14 mouse cellular contexts compared by ENCODE assay signal in genomic region chr1:51696471-51696870, GRCm38 (mm10).
DNase-seq lines count a peak whose midpoint lies in the region; ATAC-seq and TF ChIP-seq lines count a peak whose summit lies in the region.
"Had no signal": no experiment of that assay in that cellular context is flagged by ENCODE, and none has a peak within 500 bp of the region (broad histone marks: within the 10 kb centered on the region; RNA-seq: fewer than 3 reads in every experiment).

No protein-coding gene starts in this region.

- no peak for DNase-seq in forebrain, embryonic 10.5 days (ENCODE audit: extremely low spot score, low spot score)
- no peak for DNase-seq in forebrain, embryonic 11.5 days (ENCODE audit: low spot score)
- DNase-seq in liver, adult 2 months (ENCODE audit: extremely low read depth, low read depth, low spot score): peak; percentile 29
- no peak for DNase-seq in liver, embryonic 11.5 days (ENCODE audit: low spot score)
- DNase-seq in midbrain, embryonic 14.5 days: peak; percentile 9
- DNase-seq in ovary, adult 18-20 months (ENCODE audit: low spot score): no peak
- no peak for DNase-seq in left cerebral cortex, postnatal 4 days
- DNase-seq: kidney, adult 11 months; thymus, postnatal 25 days had no signal

- WGBS in forebrain, embryonic 10.5 days: 55% methylated on average over 2 of the region's 2 CpGs
- 58% methylated on average over 2 of the region's 2 CpGs for WGBS in forebrain, embryonic 11.5 days
- WGBS in liver, adult 2 months: 54% methylated on average over 2 of the region's 2 CpGs
- 68% methylated on average over 2 of the region's 2 CpGs for WGBS in liver, embryonic 11.5 days
- WGBS in intestine, embryonic 15.5 days: 52% methylated on average over 2 of the region's 2 CpGs
- 41% methylated on average over 2 of the region's 2 CpGs for WGBS in midbrain, embryonic 14.5 days

- H3K27me3 ChIP-seq in forebrain, embryonic 10.5 days (ENCODE audit: poor library complexity, severe bottlenecking): peaks cover 6% of the 10 kb centered on the region
- H3K27me3 ChIP-seq in forebrain, embryonic 11.5 days (ENCODE audit: control insufficient read depth, insufficient read depth, low read length): no peaks in the 10 kb centered on the region
- H3K27me3 ChIP-seq in liver, adult 2 months (ENCODE audit: control insufficient read depth, insufficient read depth, low read length): no peaks in the 10 kb centered on the region
- no peaks in the 10 kb centered on the region for H3K27me3 ChIP-seq in liver, embryonic 11.5 days (replicated peaks; ENCODE audit: control insufficient read depth, insufficient read depth, low read length)
- H3K27me3 ChIP-seq in intestine, embryonic 15.5 days (replicated peaks): no peaks in the 10 kb centered on the region
- H3K27me3 ChIP-seq in midbrain, embryonic 14.5 days (ENCODE audit: control insufficient read depth, insufficient read depth, low read length): no peaks in the 10 kb centered on the region
- H3K27me3 ChIP-seq: heart, embryonic 12.5 days; neural tube, embryonic 12.5 days had no signal

- no peak overlapping the region for H3K4me2 ChIP-seq in forebrain, embryonic 11.5 days (ENCODE audit: low read depth, low read length, severe bottlenecking)
- H3K4me2 ChIP-seq in liver, embryonic 11.5 days: no peak overlapping the region
- no peak overlapping the region for H3K4me2 ChIP-seq in intestine, embryonic 15.5 days (replicated peaks)
- no peak overlapping the region for H3K4me2 ChIP-seq in midbrain, embryonic 14.5 days (ENCODE audit: low read length)

- no peak overlapping the region for H3K4me3 ChIP-seq in forebrain, embryonic 10.5 days
- no peak overlapping the region for H3K4me3 ChIP-seq in forebrain, embryonic 11.5 days (ENCODE audit: low read depth, low read length)
- H3K4me3 ChIP-seq in liver, adult 2 months (ENCODE audit: insufficient read depth, low read depth, low read length): no peak overlapping the region
- H3K4me3 ChIP-seq in liver, embryonic 11.5 days (ENCODE audit: low read depth, low read length): no peak overlapping the region
- no peak overlapping the region for H3K4me3 ChIP-seq in intestine, embryonic 15.5 days (replicated peaks)
- no peak overlapping the region for H3K4me3 ChIP-seq in midbrain, embryonic 14.5 days (replicated peaks; ENCODE audit: low read depth, low read length)
- H3K4me3 ChIP-seq: neural tube, embryonic 12.5 days had no signal

- H3K9ac ChIP-seq in forebrain, embryonic 11.5 days (ENCODE audit: low read length): no peak overlapping the region
- no peak overlapping the region for H3K9ac ChIP-seq in liver, adult 2 months (ENCODE audit: low read depth, low read length)
- H3K9ac ChIP-seq in liver, embryonic 11.5 days (ENCODE audit: low read depth, low read length): no peak overlapping the region
- no peak overlapping the region for H3K9ac ChIP-seq in intestine, embryonic 15.5 days
- no peak overlapping the region for H3K9ac ChIP-seq in midbrain, embryonic 14.5 days (replicated peaks; ENCODE audit: low read length)
- H3K9ac ChIP-seq: neural tube, embryonic 12.5 days had no signal

- intact Hi-C loops in left cerebral cortex, postnatal 4 days (cut with DNase I): no loop called here

- ATAC-seq in forebrain, embryonic 11.5 days (replicated peaks; ENCODE audit: low FRiP score): no peak
- no peak for ATAC-seq in liver, embryonic 11.5 days (replicated peaks; ENCODE audit: low FRiP score)
- peak; percentile 89 for ATAC-seq in intestine, embryonic 15.5 days
- ATAC-seq in midbrain, embryonic 14.5 days (ENCODE audit: low FRiP score, low TSS enrichment): no peak

- H3K36me3 ChIP-seq in forebrain, embryonic 10.5 days (replicated peaks): no peaks in the 10 kb centered on the region
- H3K36me3 ChIP-seq in forebrain, embryonic 11.5 days (ENCODE audit: control insufficient read depth, insufficient read depth, low read length): no peaks in the 10 kb centered on the region
- no peaks in the 10 kb centered on the region for H3K36me3 ChIP-seq in liver, adult 2 months (ENCODE audit: control insufficient read depth, insufficient read depth, low read length)
- H3K36me3 ChIP-seq in liver, embryonic 11.5 days (ENCODE audit: control insufficient read depth, insufficient read depth, low read length): no peaks in the 10 kb centered on the region
- H3K36me3 ChIP-seq in intestine, embryonic 15.5 days: no peaks in the 10 kb centered on the region
- no peaks in the 10 kb centered on the region for H3K36me3 ChIP-seq in midbrain, embryonic 14.5 days (ENCODE audit: control insufficient read depth, insufficient read depth, low read length)
- H3K36me3 ChIP-seq: heart, embryonic 12.5 days; neural tube, embryonic 12.5 days had no signal

- no peaks in the 10 kb centered on the region for H3K9me3 ChIP-seq in forebrain, embryonic 10.5 days
- no peaks in the 10 kb centered on the region for H3K9me3 ChIP-seq in forebrain, embryonic 11.5 days (ENCODE audit: control insufficient read depth, low read length)
- no peaks in the 10 kb centered on the region for H3K9me3 ChIP-seq in liver, embryonic 11.5 days (ENCODE audit: control insufficient read depth, low read length)
- H3K9me3 ChIP-seq in intestine, embryonic 15.5 days: no peaks in the 10 kb centered on the region
- no peaks in the 10 kb centered on the region for H3K9me3 ChIP-seq in midbrain, embryonic 14.5 days (ENCODE audit: control insufficient read depth, low read length)
- H3K9me3 ChIP-seq: neural tube, embryonic 12.5 days had no signal

- peaks cover 28% of the 10 kb centered on the region for H3K4me1 ChIP-seq in forebrain, embryonic 10.5 days
- H3K4me1 ChIP-seq in forebrain, embryonic 11.5 days (replicated peaks; ENCODE audit: control insufficient read depth, insufficient read depth, low read length): peaks cover 2% of the 10 kb centered on the region; the same call in 1 of the 2 replicates
- H3K4me1 ChIP-seq in liver, adult 2 months (ENCODE audit: control insufficient read depth, insufficient read depth, low read length): no peaks in the 10 kb centered on the region
- H3K4me1 ChIP-seq in liver, embryonic 11.5 days (replicated peaks; ENCODE audit: control insufficient read depth, insufficient read depth, low read length): 0 out of 2 replicates have a peak, but pooled peaks cover 3% of the 10 kb centered on the region
- 0 out of 2 replicates have a peak, but pooled peaks cover 2% of the 10 kb centered on the region for H3K4me1 ChIP-seq in intestine, embryonic 15.5 days (replicated peaks)
- peaks cover 20% of the 10 kb centered on the region for H3K4me1 ChIP-seq in midbrain, embryonic 14.5 days (ENCODE audit: control insufficient read depth, insufficient read depth, low read length)

- peak overlapping the region; percentile 79 for H3K27ac ChIP-seq in forebrain, embryonic 10.5 days
- no peak overlapping the region; the same call in 1 of the 2 replicates for H3K27ac ChIP-seq in forebrain, embryonic 11.5 days (ENCODE audit: low read depth, low read length)
- H3K27ac ChIP-seq in liver, adult 2 months (replicated peaks; ENCODE audit: insufficient read depth, low read depth, low read length): no peak overlapping the region
- no peak overlapping the region for H3K27ac ChIP-seq in liver, embryonic 11.5 days (ENCODE audit: low read depth, low read length)
- no peak overlapping the region for H3K27ac ChIP-seq in intestine, embryonic 15.5 days
- peak overlapping the region; percentile 84 for H3K27ac ChIP-seq in midbrain, embryonic 14.5 days (replicated peaks; ENCODE audit: low read depth, low read length)
- H3K27ac ChIP-seq: kidney, postnatal 0 days; layer of hippocampus, adult 2 months; neural tube, embryonic 12.5 days had no signal

- TF ChIP-seq CTCF in liver, adult 2 months (IDR thresholded peaks at IDR 0.05; ENCODE audit: low read depth, low read length): no peak

- TF ChIP-seq POLR2A in liver, adult 2 months (IDR thresholded peaks at IDR 0.05; ENCODE audit: extremely low read depth, insufficient read depth, low read length): no peak

- H3K79me2 ChIP-seq in liver, adult 2 months (ENCODE audit: control insufficient read depth, insufficient read depth, low read length): no peaks in the 10 kb centered on the region

Comparison
In these comparisons a context has a peak if more than half of its experiments do, and no peak if none do; other contexts are left out.
1. DNase-seq: peak in liver, adult 2 months (single experiment) and midbrain, embryonic 14.5 days (single experiment); none in forebrain, embryonic 10.5 days (single experiment), forebrain, embryonic 11.5 days (single experiment), liver, embryonic 11.5 days (single experiment), ovary, adult 18-20 months (single experiment) and left cerebral cortex, postnatal 4 days (single experiment).
2. H3K27ac ChIP-seq: peak in forebrain, embryonic 10.5 days (single experiment) and midbrain, embryonic 14.5 days (single experiment); none in forebrain, embryonic 11.5 days (single experiment), liver, adult 2 months (single experiment), liver, embryonic 11.5 days (single experiment) and intestine, embryonic 15.5 days (single experiment).